Mouse (Mus musculus): ENCODE measurements around the gene Kcnj9. TPM values are rescaled to one million over a fixed set of nuclear protein-coding genes. Genes with fewer than 3 reads are reported as not detected.
A peak's percentile ranks its signal among the peaks of the same experiment; 100 is the strongest.

The Kcnj9 gene
- polyA plus RNA-seq, 1 experiment from 2014 or later: 2.1 TPM

DNA sequence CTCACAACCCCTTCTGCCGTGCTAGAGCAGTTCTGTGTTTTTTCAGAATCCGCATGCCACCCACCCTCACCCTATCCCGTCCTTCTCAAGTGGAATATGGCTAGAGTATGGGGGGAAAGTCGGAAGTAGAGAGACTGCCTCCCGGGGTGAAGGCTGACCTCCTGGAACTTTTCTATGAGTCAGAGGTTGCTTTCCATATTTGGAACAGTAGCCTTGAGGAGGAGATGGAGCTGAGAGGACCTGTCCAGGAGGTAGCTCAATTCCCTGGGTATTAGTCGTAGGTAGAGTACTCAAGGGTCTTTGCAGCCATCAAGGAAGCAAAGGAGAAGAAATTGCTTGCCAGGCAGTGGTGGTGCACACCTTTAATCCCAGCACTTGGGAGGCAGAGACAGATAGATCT lies 22.9 kb upstream of the Kcnj9 start:
- ATAC-seq (ENCODE audit: low FRiP score): no peak
- H3K9me3 ChIP-seq (ENCODE audit: control insufficient read depth, low read length): no peaks in the 10 kb centered on the region
- H3K27me3 ChIP-seq (ENCODE audit: control insufficient read depth, insufficient read depth, low read length): no peaks in the 10 kb centered on the region
- no peaks in the 10 kb centered on the region for H3K36me3 ChIP-seq (replicated peaks; ENCODE audit: control insufficient read depth, insufficient read depth)
- no peak for DNase-seq (ENCODE audit: low spot score)
- no peak overlapping the region for H3K9ac ChIP-seq
- H3K4me2 ChIP-seq (replicated peaks): no peak overlapping the region
- 70% methylated on average over 6 of the region's 6 CpGs for WGBS
- no peak overlapping the region for H3K27ac ChIP-seq
- no peak overlapping the region for H3K4me3 ChIP-seq (replicated peaks; ENCODE audit: low read length)
- peaks cover 22% of the 10 kb centered on the region for H3K4me1 ChIP-seq (replicated peaks; ENCODE audit: control insufficient read depth, insufficient read depth, low read length)

- Histone ChIP-seq H3K27me3 (ENCODE audit: control insufficient read depth, insufficient read depth, low read length) (no peaks in the 10 kb centered on the region), H3K36me3 (replicated peaks; ENCODE audit: control insufficient read depth, insufficient read depth) (no peaks in the 10 kb centered on the region), H3K4me3 (replicated peaks; ENCODE audit: low read length) (no peak overlapping the region), H3K4me2 (replicated peaks) (peak overlapping the region; percentile 18), H3K4me1 (replicated peaks; ENCODE audit: control insufficient read depth, insufficient read depth, low read length) (peaks cover 18% of the 10 kb centered on the region), H3K27ac (peak overlapping the region; percentile 74), H3K9ac (peak overlapping the region; percentile 39), H3K9me3 (ENCODE audit: control insufficient read depth, low read length) (no peaks in the 10 kb centered on the region)
- 4% methylated on average over 19 of the region's 19 CpGs for WGBS
- ATAC-seq (ENCODE audit: low FRiP score): peak; percentile 95
- peak; percentile 57 for DNase-seq (ENCODE audit: low spot score)
Measured at GRCm38 (mm10) chr1:172349916-172350812, 21.0 kb upstream of the Kcnj9 start.

- Histone ChIP-seq H3K9me3 (ENCODE audit: control insufficient read depth, low read length) (no peaks in the 10 kb centered on the region), H3K9ac (0 out of 2 replicates have a peak overlapping the region, but pooled peaks have one; percentile 39), H3K4me2 (replicated peaks) (peak overlapping the region; percentile 18; the same call in 1 of the 2 replicates), H3K27me3 (ENCODE audit: control insufficient read depth, insufficient read depth, low read length) (no peaks in the 10 kb centered on the region), H3K4me3 (replicated peaks; ENCODE audit: low read length) (no peak overlapping the region), H3K4me1 (replicated peaks; ENCODE audit: control insufficient read depth, insufficient read depth, low read length) (peaks cover 18% of the 10 kb centered on the region), H3K27ac (peak overlapping the region; percentile 74), H3K36me3 (replicated peaks; ENCODE audit: control insufficient read depth, insufficient read depth) (no peaks in the 10 kb centered on the region)
- DNase-seq (ENCODE audit: low spot score): no peak
- WGBS: 27% methylated on average over 5 of the region's 5 CpGs
- ATAC-seq (ENCODE audit: low FRiP score): peak; percentile 18; the same call in 1 of the 2 replicates
Measured at GRCm38 (mm10) chr1:172349504-172349903, 20.4 kb upstream of the Kcnj9 start.

GRCm38 (mm10) chr1:172347382-172347781 lies 18.3 kb upstream of the Kcnj9 start:
- DNase-seq (ENCODE audit: low spot score): no peak
- no peak for ATAC-seq (ENCODE audit: low FRiP score)
- Histone ChIP-seq H3K27me3 (ENCODE audit: control insufficient read depth, insufficient read depth, low read length) (no peaks in the 10 kb centered on the region), H3K4me1 (replicated peaks; ENCODE audit: control insufficient read depth, insufficient read depth, low read length) (peaks cover 18% of the 10 kb centered on the region), H3K4me3 (replicated peaks; ENCODE audit: low read length) (no peak overlapping the region), H3K4me2 (replicated peaks) (no peak overlapping the region), H3K9ac (no peak overlapping the region), H3K9me3 (ENCODE audit: control insufficient read depth, low read length) (no peaks in the 10 kb centered on the region), H3K36me3 (replicated peaks; ENCODE audit: control insufficient read depth, insufficient read depth) (no peaks in the 10 kb centered on the region), H3K27ac (no peak overlapping the region)
- 84% methylated on average over 12 of the region's 12 CpGs for WGBS

DNA sequence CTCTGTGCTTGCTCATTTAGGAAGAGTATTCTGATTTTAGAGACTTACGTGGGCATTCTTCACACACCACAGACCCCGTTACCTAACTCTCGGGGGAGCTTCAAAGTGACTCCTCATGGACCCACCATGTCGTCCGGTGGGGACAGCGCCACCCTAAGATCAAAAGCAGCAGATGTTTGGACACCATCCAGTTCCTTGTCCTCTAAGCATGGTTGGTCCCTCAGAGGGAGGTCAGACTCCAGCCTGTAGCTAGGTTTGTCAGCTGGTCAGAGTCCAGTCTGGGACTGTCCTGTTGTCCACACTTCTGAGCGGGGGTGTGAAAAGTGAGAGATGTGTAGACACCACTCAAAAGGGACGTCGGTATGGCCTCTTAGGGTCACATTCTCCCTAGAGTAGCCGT lies 17.6 kb upstream of the Kcnj9 start:
- H3K9me3 ChIP-seq (ENCODE audit: control insufficient read depth, low read length): no peaks in the 10 kb centered on the region
- no peak overlapping the region for H3K4me2 ChIP-seq (replicated peaks)
- H3K27me3 ChIP-seq (ENCODE audit: control insufficient read depth, insufficient read depth, low read length): no peaks in the 10 kb centered on the region
- no peak for ATAC-seq (ENCODE audit: low FRiP score)
- H3K27ac ChIP-seq: no peak overlapping the region
- no peak overlapping the region for H3K9ac ChIP-seq
- H3K4me1 ChIP-seq (replicated peaks; ENCODE audit: control insufficient read depth, insufficient read depth, low read length): peaks cover 18% of the 10 kb centered on the region
- no peak overlapping the region for H3K4me3 ChIP-seq (replicated peaks; ENCODE audit: low read length)
- no peaks in the 10 kb centered on the region for H3K36me3 ChIP-seq (replicated peaks; ENCODE audit: control insufficient read depth, insufficient read depth)
- WGBS: 86% methylated on average over 10 of the region's 10 CpGs
- no peak for DNase-seq (ENCODE audit: low spot score)

DNA sequence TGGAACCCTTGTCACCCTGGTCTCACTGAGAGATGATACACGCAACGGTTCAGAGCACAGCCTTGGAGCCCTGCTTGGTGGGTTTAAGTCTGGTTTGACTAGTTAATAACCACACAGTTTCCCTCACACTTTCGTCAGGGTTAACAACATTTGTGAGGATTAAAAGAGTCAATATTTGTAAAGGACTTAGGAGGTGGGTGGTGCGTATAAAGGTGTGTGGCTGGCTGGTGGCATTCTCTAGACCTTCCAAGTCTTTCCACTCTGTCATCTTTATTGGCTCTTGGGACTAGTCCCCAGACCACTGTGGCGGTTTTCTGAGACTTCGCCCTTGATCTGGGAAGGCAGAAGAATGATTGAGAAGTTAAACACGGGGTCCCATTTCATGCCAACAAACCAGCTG lies 15.7 kb upstream of the Kcnj9 start:
- no peak overlapping the region for H3K4me3 ChIP-seq (replicated peaks; ENCODE audit: low read length)
- peaks cover 7% of the 10 kb centered on the region for H3K4me1 ChIP-seq (replicated peaks; ENCODE audit: control insufficient read depth, insufficient read depth, low read length)
- no peak for DNase-seq (ENCODE audit: low spot score)
- no peak for ATAC-seq (ENCODE audit: low FRiP score)
- H3K4me2 ChIP-seq (replicated peaks): no peak overlapping the region
- H3K27ac ChIP-seq: no peak overlapping the region
- no peaks in the 10 kb centered on the region for H3K36me3 ChIP-seq (replicated peaks; ENCODE audit: control insufficient read depth, insufficient read depth)
- H3K9me3 ChIP-seq (ENCODE audit: control insufficient read depth, low read length): no peaks in the 10 kb centered on the region
- H3K9ac ChIP-seq: no peak overlapping the region
- WGBS: 76% methylated on average over 7 of the region's 7 CpGs
- H3K27me3 ChIP-seq (ENCODE audit: control insufficient read depth, insufficient read depth, low read length): no peaks in the 10 kb centered on the region

DNA sequence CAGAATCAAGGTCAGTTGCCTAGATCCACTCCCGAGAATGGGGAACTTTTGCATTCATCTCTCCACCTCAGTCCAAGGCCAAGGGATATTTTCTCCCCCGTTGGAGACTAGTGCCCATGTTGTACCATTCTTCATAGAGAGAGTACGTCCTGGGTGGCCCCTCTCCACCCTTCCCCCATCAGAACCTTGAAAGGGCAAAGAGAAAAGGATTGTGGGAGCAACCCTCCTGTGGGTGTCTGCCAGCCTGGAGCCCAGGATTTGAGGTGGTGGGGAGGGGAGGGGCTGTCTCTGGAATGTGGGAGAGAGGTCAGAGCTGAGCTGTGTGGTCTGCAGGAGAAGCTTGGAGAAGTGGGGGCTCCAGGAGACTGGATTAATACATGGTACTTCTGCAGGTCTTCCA lies 14.8 kb upstream of the Kcnj9 start:
- Histone ChIP-seq H3K27me3 (ENCODE audit: control insufficient read depth, insufficient read depth, low read length) (no peaks in the 10 kb centered on the region), H3K4me2 (replicated peaks) (peak overlapping the region; percentile 36), H3K36me3 (replicated peaks; ENCODE audit: control insufficient read depth, insufficient read depth) (no peaks in the 10 kb centered on the region), H3K9me3 (ENCODE audit: control insufficient read depth, low read length) (no peaks in the 10 kb centered on the region), H3K27ac (peak overlapping the region; percentile 70), H3K4me1 (replicated peaks; ENCODE audit: control insufficient read depth, insufficient read depth, low read length) (no peaks in the 10 kb centered on the region; the same call in 1 of the 2 replicates), H3K4me3 (replicated peaks; ENCODE audit: low read length) (no peak overlapping the region), H3K9ac (no peak overlapping the region)
- DNase-seq (ENCODE audit: low spot score) (no peak), ATAC-seq (ENCODE audit: low FRiP score) (no peak)
- WGBS: 49% methylated on average over 3 of the region's 3 CpGs

DNA sequence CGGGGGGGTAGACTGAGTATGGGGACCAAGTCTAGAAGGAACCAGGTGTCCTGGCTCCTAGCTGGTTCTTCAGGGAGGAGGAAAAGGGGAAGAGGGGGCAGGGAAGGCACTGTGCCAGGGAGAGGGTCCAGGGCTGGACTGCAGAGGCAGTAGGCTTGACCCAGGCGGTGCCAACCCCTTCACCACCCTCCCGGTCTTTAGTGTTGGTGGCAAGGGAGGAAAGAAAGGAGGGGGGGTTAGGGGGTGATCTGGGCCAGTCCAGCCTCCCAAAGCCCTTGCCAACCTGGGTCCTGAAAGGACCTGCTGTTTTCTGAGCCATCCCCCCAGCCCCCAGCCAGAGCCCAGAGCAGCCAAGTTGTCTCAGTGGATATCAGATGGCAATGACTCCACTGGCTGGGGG lies 13.6 kb upstream of the Kcnj9 start:
- Histone ChIP-seq H3K27me3 (ENCODE audit: control insufficient read depth, insufficient read depth, low read length) (no peaks in the 10 kb centered on the region), H3K4me3 (replicated peaks; ENCODE audit: low read length) (peak overlapping the region; percentile 34; the same call in 1 of the 2 replicates), H3K4me2 (replicated peaks) (peak overlapping the region; percentile 65), H3K9ac (no peak overlapping the region), H3K9me3 (ENCODE audit: control insufficient read depth, low read length) (no peaks in the 10 kb centered on the region), H3K36me3 (replicated peaks; ENCODE audit: control insufficient read depth, insufficient read depth) (no peaks in the 10 kb centered on the region), H3K4me1 (replicated peaks; ENCODE audit: control insufficient read depth, insufficient read depth, low read length) (no peaks in the 10 kb centered on the region; the same call in 1 of the 2 replicates), H3K27ac (no peak overlapping the region)
- 76% methylated on average over 3 of the region's 3 CpGs for WGBS
- DNase-seq (ENCODE audit: low spot score) (no peak), ATAC-seq (ENCODE audit: low FRiP score) (peak; percentile 75)

DNA sequence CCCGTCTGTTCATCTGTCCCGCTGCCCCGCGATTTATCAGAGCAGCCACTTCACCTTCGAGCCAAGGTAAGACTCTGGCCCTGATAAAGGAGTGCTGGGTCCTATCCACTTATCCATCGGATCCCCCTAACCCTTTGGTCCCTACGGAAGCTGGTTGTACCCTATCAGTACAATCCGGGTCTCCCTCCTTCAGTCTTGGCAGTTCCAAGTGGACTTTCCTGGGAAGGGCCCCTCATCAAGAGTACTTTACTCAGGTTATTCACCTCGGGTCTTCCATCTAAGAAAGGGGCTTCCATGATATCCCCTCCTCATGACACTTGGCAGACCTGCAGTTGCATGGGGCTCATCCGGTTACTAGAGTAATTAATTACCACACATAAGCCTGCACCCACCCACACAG lies 12.3 kb upstream of the Kcnj9 start:
- H3K4me3 ChIP-seq (replicated peaks; ENCODE audit: low read length): peak overlapping the region; percentile 34
- no peak for DNase-seq (ENCODE audit: low spot score)
- no peaks in the 10 kb centered on the region for H3K36me3 ChIP-seq (replicated peaks; ENCODE audit: control insufficient read depth, insufficient read depth)
- H3K4me2 ChIP-seq (replicated peaks): peak overlapping the region; percentile 65
- H3K27me3 ChIP-seq (ENCODE audit: control insufficient read depth, insufficient read depth, low read length): no peaks in the 10 kb centered on the region
- peak overlapping the region; percentile 16; the same call in 1 of the 2 replicates for H3K9ac ChIP-seq
- no peaks in the 10 kb centered on the region; the same call in 1 of the 2 replicates for H3K4me1 ChIP-seq (replicated peaks; ENCODE audit: control insufficient read depth, insufficient read depth, low read length)
- H3K9me3 ChIP-seq (ENCODE audit: control insufficient read depth, low read length): no peaks in the 10 kb centered on the region
- WGBS: 18% methylated on average over 10 of the region's 10 CpGs
- H3K27ac ChIP-seq: peak overlapping the region; percentile 47; the same call in 1 of the 2 replicates
- ATAC-seq (ENCODE audit: low FRiP score): peak; percentile 5

All from hindbrain, embryonic 14.5 days (tissue).